Mouse (Mus musculus): ENCODE data around the gene Skida1.

The Skida1 gene

DNA sequence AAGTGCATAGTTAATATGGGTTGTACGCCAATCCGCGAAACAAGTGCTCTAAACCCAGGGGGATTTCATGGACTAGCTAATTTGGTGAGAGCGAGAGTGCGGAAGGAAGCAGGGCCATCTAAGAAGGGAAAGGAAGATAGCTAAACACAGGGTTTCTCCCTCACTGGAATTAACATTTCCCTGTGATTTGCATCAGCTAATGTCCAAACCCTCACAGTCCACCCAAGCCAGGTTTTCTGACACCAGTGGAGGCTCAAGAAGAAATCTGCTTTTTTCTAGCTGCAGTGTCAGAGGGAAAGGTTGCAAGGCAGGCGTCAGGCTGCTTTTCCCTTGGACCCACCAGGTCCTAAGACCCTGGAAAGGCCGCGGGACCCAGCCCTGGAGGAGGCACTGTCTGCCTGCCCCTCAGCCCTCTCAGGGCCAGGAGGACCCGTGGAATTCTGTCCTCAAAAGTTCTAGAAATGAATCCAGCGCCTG lies 9.9 kb downstream of the Skida1 start:
- no peak for DNase-seq (ENCODE audit: low spot score)

DNA sequence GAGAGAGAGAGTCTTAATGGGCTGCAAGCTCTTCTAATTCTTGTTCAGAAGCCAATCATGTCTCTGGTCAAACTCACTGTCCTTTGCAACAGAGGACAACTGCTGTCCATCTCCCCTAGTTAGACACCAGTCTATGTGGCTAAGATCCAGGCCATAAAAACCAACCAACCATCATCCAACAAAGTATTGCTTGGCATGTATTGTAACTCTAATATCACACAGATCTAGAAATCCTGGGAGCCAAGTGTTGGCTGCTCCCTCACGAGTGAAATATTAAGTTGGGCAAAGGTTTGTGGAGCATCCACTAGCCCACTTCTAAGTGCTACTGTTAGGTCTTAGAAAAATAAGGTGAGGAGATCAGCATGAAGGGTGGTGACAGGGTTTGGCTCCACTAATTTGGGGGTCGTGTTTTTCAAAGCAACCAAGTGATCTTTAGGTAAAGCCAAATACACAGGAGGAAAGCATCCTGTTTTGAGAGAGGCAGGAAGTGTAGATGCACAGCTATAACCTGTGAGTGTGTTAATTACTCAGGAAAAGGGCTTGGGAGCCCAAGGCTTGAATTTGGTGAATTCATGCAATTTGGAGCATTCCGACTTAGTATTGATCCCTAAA lies 10.6 kb downstream of the Skida1 start:
- DNase-seq (ENCODE audit: low spot score) = no peak

DNA sequence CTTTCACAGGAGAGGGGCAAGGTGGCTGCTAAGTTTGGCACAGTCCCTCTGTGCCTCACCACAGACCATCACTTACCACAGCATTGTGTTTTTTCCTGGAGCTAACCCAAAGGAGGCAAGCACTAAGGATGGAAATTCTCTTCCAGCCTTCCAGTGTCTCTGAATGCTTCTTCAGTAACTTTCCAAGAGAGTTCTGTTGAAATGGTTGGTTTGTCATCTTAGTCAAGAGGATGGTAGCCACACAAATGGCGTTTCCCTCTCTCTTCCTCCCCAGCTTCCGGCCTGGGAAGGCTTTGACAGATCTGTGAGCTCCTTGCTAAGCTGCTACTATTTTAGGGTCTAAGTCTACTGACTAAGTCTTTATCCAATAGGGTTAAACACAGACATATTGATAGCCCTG lies 11.4 kb downstream of the Skida1 start, which contains the start of gene A930004D18Rik:
Gene A930004D18Rik, minus strand, starts transcription at position 247 of the 400 bp plus-strand sequence.
- no peak for DNase-seq (ENCODE audit: low spot score)

DNA sequence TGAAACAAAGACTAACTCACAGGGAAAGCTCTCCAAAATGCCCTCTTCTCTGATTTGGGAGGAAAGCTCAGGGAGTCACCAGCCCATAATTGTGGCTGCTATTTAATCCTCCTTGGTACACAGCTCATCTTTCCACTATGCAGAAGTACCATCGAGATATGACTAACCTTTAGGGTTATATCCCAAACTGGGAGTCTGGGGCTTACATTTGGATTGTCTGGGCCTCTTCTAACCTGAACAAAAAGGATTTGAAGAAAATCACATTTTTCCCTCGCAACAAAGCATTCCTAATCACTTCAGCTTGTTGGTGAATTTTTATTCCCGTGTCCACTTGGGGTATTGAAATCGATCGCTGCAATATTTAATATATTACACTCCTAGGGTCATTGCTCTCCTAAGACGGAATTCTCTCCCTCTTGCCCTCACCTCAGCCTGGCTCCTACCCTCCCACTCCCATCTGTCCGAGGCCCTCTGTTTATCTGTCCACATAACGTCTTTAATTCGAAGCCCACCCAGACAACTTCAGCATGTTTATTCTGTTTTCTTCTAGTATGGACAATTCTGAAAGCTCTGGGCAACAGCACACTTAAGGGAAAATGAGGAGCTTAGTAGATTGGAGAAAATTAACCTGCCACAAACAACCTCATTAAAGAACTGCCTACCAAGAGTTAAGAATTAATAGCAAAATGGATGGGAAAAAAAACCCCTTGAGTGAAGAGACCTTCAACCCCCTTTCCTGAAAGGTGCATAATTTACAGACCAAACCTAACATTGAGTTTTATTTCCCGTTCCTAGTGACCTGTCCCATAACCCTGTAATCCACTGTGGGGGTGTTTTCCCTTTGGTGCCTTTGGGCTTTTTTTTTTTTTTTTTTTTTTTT lies 14.2 kb downstream of the Skida1 start:
- DNase-seq (ENCODE audit: low spot score) = no peak

DNA sequence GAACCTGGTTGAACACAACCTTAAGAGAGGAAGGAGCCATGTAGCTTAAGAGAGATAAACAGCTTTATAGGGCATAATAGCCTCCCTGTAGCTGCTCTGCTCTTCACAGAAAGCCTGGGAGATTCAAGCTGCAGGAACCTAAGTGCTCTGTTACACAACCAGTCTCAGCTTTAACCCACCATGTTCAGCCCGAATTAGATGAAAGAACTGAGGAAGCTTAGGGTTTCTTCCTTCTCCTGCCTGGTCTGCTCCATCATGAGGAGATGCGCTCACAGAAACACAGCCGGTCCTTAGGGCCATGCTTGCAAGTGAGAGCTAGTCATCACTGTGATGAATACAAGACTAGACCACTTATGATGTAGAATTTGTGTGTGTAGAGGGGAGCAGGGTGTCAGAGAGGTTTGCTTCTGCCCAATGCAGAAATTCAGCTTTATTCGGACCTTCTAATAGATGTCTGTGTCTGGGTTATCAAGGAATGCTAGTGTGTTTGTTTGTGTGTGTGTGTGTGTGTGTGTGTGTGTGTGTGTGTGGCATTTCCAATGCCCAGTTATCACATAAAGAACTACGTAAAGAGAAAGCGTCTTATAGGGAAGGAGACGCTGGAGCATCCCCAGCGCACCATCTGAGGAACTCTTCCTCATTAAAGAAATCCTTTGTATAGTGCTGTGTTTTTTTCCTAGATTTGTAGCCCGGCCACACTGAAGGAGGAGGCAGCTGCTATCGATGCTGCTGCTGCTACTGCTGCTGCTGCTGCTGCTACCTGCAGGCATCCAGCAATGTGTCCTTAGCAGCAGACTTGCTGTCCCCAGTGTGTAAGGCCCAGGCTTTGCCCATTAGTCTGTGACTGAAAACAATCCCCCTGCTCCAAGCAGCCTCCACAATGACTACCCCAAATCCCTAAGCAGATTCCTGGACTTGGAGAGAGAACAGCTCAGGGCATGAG lies 15.4 kb downstream of the Skida1 start:
- no peak for DNase-seq (ENCODE audit: low spot score)

DNA sequence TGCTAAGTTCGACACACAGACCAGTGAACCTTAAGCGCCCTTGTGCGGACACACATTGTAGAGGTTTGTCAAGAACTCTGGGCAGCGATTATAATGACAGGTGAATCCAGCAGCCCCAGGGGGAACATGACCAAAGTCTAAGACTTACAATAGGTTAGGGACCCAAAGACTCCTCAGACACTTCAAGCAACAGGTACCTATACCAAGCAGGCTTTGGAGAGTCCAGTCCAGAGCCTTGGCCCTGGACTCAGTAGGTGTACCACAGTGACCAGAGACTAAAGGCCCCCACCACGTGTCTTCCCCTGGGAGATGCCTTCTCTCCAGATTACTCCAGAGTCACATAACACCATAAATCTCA lies 16.3 kb downstream of the Skida1 start:
- no peak for DNase-seq (ENCODE audit: low spot score)

DNA sequence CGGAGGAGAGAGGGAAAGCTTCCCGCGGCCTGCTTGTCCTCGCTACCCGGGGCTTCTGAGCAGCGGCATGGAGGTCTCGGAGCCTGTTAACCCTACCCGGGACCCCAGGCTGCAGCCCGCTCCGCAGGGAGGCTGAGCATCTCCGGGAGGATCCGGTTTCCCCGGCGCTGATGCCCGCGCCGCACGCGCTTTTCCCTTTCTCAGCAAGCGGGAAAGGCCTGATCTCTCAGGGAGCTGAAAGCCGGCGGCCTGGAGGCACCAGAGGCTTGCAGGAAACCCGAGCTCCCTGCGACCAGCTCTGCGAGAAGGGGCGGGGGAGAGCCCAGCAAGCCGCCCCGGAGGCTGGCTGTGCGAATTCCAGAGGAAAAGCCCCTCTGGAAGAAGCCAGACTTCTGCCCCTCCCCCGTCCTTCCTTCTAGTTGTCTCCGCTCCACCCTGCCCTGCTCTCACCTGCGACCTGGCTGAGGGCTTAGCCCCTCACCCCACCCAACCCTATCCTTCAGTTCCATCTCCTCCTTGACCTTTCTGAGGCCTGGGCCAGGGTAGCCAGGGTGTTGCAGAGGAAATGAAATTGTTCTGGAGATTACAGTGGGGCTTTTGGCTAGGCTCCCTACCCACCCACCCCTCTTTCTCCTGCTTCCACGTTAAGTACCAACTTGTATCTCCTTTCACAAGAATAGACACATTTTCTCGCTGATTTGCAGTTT lies 16.9 kb downstream of the Skida1 start:
- peak; percentile 64 for DNase-seq (ENCODE audit: low spot score)

DNA sequence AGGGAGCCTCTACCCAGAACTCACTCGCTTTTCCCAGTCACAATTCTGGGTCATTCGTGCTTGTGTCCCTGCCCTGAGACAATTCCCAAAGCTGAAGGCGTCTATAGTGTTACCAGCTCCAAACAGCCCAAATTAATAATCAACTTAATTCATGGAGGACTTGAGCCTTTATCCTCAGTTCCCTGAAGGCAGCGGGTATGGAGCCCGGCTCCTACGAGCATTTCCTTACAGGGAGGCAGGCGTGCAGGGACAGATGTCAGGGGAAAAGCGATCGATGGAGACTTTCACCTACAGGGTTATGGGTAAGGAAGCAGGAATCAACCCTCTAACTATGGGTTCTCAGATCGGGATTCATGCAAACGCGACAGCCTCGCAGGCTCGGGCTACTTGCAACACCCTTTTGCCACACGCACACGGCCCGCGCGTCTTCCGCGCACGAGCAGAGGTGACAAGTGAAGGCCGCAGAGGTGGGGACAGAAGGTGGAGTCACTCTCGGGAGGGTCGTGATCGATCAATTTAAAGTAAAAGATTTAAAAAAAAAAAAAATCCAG lies 17.5 kb downstream of the Skida1 start:
- no peak for DNase-seq (ENCODE audit: low spot score)

DNA sequence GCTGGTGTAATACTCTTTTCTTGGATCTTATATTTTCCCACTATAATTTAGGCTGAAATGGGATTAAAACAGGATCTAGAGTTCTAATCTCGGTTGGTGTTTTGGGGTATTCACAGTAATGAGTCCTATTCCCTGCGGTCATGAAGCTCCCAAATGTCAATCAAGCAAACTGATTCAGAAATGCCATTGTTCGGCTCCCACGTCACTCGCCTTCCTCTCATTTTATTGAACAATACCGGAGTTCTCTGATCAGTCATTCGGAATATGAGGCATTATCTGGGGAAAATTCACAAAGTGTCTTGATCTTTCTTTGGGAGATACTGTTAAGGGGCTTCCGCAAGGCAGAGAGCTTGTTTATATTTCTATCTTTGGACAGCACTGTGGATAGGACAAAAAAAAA lies 18.3 kb downstream of the Skida1 start:
- DNase-seq (ENCODE audit: low spot score) = no peak

DNA sequence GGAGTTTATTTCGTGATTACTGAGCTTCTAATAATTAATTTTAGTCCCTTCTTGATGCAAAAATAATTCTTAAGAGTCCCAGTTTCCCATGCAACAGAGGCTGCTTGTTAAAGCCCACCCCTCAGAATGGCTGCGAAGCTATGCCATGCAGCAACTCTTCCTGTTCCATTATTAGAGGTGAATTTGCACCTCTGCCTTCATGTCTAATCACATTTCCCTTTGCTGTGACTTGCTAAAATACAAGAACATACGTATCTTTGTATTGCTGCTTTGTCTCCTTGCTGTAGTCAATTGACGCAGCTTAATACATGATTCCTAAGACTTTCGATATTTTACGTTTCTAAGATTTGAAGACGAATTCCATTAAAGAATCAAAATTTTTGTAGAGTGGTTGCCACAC lies 19.2 kb downstream of the Skida1 start:
- DNase-seq (ENCODE audit: low spot score) = no peak

DNA sequence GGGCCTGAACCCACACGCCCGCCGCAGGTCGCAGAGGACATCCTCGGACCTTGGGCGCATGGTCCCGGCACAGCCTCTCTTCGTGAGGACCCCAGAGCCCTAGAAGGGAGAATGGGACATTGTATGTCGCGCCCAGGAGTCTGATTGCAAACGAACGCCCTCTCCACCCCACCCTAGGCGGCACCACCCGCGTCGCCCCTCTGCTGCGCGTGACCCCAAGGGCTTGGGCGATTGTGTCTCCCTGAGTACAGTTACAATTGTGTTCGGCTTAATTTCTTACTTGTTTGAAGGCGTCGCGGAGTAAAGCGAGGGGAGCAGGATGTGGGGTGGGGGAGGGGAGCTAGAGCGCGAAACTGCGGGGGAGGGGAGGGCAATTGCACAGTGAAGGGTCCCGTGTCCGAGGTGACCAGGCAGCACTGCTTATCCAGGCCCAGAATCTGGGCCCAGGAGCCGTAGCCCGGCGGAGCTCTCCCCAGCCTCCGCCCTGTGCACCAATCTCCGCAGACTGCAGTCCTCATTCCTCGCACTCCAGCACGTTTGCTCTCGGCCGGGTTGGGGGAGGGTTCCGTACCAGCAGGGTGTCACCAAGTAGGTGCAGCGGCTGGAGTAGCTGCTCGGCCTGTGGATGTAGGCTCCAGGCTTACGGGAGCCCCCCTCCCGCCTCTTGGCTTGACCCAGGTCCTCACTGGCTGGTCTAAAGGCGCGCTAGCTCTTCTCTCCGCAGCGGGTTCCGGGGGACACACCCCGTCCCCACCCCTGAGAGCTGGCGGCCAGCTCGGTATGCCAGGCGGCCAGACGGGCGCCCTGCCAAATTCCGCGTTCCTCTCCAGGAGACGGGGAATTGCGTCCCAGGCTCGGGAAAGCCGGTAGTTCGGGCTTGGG lies 20.5 kb downstream of the Skida1 start:
- peak; percentile 89 for DNase-seq (ENCODE audit: low spot score)

DNA sequence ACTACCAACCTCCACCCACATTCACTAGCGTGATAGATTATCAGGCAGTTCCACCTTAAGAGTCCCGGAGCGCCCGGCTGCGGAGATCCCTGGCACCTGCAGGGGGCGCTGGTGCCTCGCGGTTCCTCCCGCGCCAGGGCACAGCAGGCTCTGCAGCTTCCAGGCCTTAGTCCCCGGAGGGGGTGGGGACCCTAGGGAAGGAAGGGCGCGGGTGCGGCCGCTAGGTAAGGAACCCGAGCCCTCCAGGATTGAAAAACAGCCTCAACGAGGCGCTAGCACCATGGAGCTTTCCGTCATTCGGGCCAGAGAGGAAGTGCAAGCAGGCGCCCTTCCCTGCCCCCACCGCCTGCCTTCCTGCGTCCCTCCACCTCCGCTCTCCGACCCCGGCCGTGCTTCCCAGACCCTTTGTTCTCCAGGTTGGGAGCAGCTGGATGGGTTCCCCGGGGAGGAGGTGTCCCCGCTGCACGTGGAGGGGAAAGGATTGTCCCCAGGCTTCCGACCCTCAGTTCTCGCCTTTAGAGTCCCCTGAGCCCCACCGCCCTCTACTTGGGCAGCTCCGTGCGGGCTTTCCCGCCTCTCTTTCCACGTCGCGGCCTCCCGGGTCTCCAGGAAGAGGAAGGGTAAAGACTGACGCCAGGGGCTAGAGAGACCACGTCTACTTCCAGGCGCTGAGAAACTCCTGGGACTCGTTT lies 21.3 kb downstream of the Skida1 start:
- peak; percentile 95 for DNase-seq (ENCODE audit: low spot score)

DNA sequence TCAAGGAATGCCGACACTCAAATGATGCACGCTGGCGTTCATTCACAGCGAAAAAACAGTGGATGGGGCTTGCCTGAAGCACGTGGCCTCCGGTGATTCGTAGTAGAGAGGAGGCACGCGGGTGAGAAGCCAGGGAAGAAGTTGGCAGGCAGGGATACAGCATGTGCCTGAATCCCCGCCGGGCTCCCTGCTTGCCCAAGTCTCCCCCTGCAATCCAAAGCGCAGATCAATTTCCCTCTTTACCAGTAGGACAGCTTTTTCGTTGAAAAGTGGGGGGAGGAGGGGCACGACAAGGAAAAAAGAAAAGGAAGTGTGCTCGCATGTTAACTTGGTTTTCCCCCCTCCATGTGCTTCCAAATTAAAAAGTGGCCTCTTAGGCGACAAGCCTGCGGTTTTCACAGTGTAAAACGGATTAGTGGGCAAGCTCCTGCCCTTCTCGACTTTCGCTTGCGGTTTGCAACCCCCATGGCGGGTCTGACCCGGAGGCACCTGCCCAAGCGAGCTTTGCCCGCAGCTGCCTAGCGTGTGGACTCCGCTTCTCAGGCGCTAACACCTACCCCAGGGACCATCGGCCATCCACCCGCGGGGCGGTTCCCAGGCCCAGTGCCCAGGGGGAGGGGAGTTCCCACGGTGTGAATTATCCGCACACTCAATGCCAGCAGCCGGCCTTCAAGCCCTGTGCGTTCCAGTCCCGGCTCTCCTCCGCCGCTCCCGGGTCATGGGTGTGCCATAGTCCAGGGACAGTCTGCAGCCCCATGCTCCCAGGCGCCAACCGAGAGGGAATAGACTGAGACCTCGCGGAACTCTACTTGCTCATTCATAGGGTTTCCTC lies 22.5 kb downstream of the Skida1 start:
- peak; percentile 72 for DNase-seq (ENCODE audit: low spot score)

DNA sequence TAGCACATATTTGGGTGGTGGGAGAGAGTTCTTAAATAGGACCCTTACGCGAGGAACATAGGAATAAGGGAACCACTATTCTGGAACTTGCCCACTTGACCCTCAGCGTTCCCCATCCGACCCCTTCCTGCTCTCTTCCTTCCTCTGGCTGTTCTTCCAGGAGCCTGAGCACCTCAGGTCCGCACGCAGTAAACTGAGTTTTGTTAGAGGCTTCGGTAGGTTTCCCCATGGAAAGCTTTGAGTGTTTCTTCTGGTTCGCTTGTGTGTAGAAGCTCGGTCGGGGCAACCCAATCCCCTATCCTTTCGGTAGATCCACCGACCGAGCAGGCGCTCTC lies 23.1 kb downstream of the Skida1 start:
- no peak for DNase-seq (ENCODE audit: low spot score)

DNA sequence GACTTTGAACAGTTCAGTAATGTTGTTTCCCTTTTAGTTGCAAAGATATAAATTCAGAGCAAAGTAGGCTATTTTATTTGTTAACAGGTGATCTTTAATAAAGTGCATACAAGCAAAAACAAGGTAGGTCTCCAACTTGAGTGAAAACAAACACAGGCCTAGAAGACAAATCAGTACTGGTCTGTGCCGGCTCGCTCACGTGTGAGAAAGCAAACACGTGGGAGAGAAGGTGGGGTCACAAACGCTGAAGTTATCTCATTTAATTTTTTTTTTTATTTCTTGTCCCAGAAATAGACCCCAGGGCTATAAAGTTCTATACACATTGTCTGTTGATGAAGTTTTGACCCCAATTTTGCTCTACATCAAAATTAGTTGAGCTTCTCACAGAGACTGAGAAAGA lies 23.7 kb downstream of the Skida1 start:
- DNase-seq (ENCODE audit: low spot score) = no peak

DNA sequence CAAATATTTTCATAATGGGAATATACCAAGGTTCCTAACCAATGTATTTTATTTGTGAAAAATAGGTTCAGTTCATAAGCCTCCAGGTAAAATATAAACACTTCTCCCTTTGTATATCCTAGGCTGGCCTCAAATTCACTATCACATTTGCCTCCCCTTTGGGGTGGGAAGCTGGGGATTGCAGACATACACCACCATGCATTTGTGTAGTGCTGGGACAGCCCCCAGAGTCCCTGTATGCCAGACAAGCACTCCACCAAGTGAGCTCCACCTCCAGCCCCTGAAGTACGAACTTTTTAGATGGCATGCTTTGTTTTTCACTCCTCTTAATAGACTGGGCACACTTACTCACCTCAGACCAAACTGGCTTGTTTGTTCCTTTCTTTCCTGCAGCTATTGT lies 26.0 kb downstream of the Skida1 start:
- no peak for DNase-seq (ENCODE audit: low spot score)

DNA sequence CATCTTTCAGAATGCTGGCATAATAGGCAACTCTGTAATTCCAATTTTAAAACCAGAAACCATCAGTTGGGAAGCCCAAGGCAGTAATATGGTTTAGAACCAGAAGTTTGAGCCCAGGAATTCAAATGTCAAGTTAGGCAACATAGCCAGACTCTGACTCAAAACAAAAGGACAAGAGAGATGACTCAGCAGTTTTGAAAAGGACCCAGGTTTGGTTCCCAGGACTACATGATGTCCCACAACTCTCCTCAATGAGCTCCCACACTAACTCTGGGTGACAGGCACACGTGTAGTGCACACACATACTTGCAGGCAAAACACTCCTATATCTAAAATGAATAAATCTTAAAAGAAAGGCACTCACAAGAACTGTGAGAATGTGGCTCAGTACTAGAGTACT lies 29.7 kb downstream of the Skida1 start:
- no peak for DNase-seq (ENCODE audit: low spot score)

DNA sequence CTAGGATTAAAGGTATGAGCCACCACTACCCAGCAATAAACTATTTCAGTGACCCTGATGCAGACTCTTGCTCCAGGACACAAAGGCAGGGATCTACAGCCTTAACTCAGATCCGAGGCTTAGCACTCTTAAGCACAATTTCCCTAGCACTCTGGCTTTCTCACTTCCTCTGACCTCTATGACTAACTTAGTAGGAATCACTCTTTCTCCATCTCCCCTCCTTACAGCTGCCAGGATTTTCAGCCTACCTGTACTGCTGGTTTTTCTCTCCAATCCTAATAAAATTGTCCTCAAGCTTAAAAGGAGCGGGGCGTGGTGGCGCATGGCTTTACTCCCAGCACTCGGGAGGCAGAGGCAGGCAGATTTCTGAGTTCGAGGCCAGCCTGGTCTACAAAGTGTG lies 31.5 kb downstream of the Skida1 start:
- no peak for DNase-seq (ENCODE audit: low spot score)

DNA sequence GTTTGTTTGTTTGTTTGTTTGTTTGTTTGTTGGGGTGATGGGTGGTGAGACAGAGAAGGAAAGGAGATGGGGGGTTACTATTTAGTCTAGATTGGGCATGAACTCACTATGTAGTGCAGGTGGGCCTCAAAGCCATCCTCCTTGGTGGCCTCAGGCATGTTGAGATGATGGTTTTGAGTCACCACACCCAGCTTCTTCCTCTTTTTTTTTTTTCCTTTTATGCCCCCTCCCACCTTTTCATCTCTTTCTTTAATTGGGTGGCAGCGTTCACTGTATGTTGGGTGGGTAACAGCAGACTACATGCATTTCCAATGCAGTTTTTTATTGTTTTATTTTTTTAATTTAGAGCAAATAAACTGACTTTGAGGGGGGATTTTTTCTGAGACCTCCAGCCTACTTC lies 32.2 kb downstream of the Skida1 start:
- no peak for DNase-seq (ENCODE audit: low spot score)

Measured in testis, postnatal 10 days (tissue).